Mouse (Mus musculus) forebrain, embryonic 10.5 days (tissue): ENCODE results near the gene Bnip1. TPM values are rescaled to one million over a fixed set of nuclear protein-coding genes. Genes with fewer than 3 reads are reported as not detected.

ENCODE experiments used
- DNase-seq: peaks from one replicate; pipeline ENCODE4 v3.0.0-alpha.2; 2017; ENCODE audit warnings: low spot score; ENCODE audit errors: extremely low spot score
- H3K27ac ChIP-seq: fragments of 300-500 bp; sonication (generic); 2 replicates; pipeline ENCODE4 v1.5.1; 2016; ENCODE audit warnings: mild to moderate bottlenecking
- H3K27me3 ChIP-seq: fragments of 300-500 bp; sonication (generic); 2 replicates; pipeline ENCODE4 v1.6.1; 2016; ENCODE audit warnings: mild to moderate bottlenecking; ENCODE audit not compliant: poor library complexity, severe bottlenecking
- H3K36me3 ChIP-seq: fragments of 300-500 bp; sonication (generic); replicated peaks from 2 replicates; pipeline ENCODE4 v1.6.1; 2016; ENCODE audit warnings: mild to moderate bottlenecking, moderate library complexity
- H3K4me1 ChIP-seq: fragments of 300-500 bp; sonication (generic); 2 replicates; pipeline ENCODE4 v1.6.1; 2016
- H3K4me3 ChIP-seq: fragments of 300-500 bp; sonication (generic); 2 replicates; pipeline ENCODE4 v1.5.1; 2016; ENCODE audit warnings: mild to moderate bottlenecking, moderate library complexity
- H3K9me3 ChIP-seq: fragments of 300-500 bp; sonication (generic); 2 replicates; pipeline ENCODE4 v1.6.1; 2016; ENCODE audit warnings: mild to moderate bottlenecking, moderate library complexity
- WGBS: fragments of 180-500 bp; shearing (Covaris S2); methylation state at CpG from one replicate; pipeline ENCODE4 v1.1.7; 2016; 5-methylcytosine and 5-hydroxymethylcytosine counted together
- polyA plus RNA-seq: library from polyadenylated mRNA; unstranded; fragments of >200 nt; fragmentation: Nextera tagmentation; extraction: Ambion mirVana; gene quantifications from 2 replicates; pipeline ENCODE4 v1.2.1, GENCODE M21; 2016

Bnip1 gene
- polyA plus RNA-seq, 1 experiment from 2014 or later: 51.5 TPM

DNA sequence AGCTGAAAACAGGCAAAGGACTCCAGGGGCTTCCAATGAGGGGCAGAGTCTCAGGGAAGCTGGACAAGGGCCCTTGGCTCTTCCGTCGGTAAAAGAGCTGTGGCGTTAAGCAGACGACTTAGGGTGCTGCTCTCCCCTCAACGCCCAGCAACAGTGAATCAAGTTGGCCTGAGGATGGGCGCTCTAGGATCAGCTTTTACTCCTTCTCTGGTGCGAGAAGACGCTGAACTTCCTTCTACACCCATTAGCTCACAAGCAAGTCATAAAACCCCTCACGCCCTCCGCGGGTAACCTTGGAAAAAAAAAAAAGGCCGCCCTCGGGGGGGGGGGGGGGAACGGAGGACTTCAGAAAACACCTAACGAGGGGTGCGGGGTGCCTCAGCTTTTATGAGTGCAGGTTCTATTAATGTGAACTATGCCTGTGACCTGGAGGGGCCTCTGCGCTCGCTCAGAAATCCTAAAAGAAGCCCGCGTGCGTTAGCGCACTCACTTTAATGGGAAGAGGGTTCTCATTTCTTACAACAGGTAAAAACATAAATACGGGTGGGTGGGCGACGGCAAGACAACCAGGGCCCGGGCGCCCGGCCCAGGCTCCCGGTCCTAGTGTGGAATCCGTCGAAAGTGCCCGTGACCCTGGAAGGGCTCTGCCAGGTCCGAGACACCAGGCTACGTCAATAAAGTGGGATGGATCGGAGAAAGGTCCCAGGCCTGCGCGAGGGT is 57.5 kb downstream of the Bnip1 start:
- no peaks in the 10 kb centered on the region for H3K36me3 ChIP-seq
- no peak for DNase-seq
- H3K27me3 ChIP-seq: peaks cover 100% of the 10 kb centered on the region
- 2% methylated on average over 37 of the region's 37 CpGs for WGBS
- H3K27ac ChIP-seq: no peak overlapping the region
- peaks cover 22% of the 10 kb centered on the region for H3K4me1 ChIP-seq
- no peaks in the 10 kb centered on the region for H3K9me3 ChIP-seq
- H3K4me3 ChIP-seq: no peak overlapping the region

- WGBS: under 1% methylated on average over 87 of the region's 87 CpGs
- H3K36me3 ChIP-seq: no peaks in the 10 kb centered on the region
- peaks cover 100% of the 10 kb centered on the region for H3K27me3 ChIP-seq
- peaks cover 22% of the 10 kb centered on the region for H3K4me1 ChIP-seq
- DNase-seq: peak; percentile 33
- no peak overlapping the region for H3K27ac ChIP-seq
- H3K4me3 ChIP-seq: peak overlapping the region; percentile 29
- H3K9me3 ChIP-seq: no peaks in the 10 kb centered on the region
Measured at GRCm38 (mm10) chr17:26838911-26839717, 58.2 kb downstream of the Bnip1 start.

DNA sequence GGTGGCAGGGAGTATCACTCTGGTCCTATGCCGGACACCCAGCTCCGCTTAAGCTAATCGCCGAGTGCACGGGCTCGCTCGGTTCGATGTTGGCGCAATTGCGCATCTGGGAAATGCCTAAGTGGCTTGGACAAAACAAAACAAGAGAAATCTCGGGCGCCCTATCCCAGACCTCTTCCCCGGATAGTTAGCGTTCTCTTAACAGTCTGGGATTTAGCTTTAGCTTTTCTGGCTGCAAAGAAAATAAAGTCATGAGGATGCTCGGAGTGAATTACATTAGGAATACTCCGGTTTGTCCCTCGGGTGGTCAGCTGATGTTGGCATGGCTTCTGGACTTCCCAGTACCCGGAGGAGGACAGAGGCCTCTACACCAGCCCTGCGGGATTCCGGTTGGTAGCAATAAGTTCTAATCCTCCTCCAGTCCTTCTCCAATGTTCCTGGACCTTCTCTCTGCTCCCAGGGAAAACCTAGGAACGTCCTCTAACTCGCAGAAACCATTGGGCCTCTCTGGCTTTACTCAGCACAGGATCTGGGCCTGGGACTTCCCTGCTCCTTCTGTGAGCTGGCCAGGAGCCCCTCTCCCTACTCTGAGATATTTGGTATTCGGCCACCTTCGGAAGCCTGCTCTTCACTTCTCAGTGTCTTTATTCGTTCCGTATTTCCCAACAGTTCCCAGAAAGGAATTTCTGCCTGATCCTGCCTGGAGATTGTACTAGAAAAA is 59.0 kb downstream of the Bnip1 start:
- H3K4me3 ChIP-seq: peak overlapping the region; percentile 29
- no peak for DNase-seq
- WGBS: 1% methylated on average over 26 of the region's 26 CpGs

DNA sequence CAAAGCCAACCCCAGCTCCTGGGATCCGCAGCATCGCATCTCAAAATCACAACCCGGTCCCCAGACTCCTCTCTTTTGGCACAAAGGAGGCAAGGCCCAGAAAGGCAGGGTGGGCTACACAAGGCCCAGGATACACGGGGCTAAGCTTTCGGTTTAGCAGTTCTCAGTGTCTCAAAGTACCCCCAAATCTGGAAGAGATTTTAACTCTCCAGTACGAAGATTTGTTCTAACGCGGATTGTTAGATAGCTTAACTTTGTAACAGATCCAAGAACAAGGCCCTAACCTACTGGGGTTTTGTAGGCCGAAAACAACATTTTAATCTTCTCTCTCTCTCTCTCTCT is 59.5 kb downstream of the Bnip1 start:
- Histone ChIP-seq H3K4me3 (no peak overlapping the region), H3K9me3 (no peaks in the 10 kb centered on the region), H3K4me1 (peaks cover 27% of the 10 kb centered on the region), H3K27me3 (peaks cover 100% of the 10 kb centered on the region), H3K36me3 (no peaks in the 10 kb centered on the region), H3K27ac (no peak overlapping the region)
- no peak for DNase-seq
- WGBS: under 1% methylated on average over 9 of the region's 9 CpGs

More for the DNA sequence above, 59.0 kb downstream of the Bnip1 start:
- Histone ChIP-seq H3K27ac (no peak overlapping the region), H3K36me3 (no peaks in the 10 kb centered on the region), H3K27me3 (peaks cover 100% of the 10 kb centered on the region), H3K4me1 (peaks cover 27% of the 10 kb centered on the region), H3K9me3 (no peaks in the 10 kb centered on the region)

DNA sequence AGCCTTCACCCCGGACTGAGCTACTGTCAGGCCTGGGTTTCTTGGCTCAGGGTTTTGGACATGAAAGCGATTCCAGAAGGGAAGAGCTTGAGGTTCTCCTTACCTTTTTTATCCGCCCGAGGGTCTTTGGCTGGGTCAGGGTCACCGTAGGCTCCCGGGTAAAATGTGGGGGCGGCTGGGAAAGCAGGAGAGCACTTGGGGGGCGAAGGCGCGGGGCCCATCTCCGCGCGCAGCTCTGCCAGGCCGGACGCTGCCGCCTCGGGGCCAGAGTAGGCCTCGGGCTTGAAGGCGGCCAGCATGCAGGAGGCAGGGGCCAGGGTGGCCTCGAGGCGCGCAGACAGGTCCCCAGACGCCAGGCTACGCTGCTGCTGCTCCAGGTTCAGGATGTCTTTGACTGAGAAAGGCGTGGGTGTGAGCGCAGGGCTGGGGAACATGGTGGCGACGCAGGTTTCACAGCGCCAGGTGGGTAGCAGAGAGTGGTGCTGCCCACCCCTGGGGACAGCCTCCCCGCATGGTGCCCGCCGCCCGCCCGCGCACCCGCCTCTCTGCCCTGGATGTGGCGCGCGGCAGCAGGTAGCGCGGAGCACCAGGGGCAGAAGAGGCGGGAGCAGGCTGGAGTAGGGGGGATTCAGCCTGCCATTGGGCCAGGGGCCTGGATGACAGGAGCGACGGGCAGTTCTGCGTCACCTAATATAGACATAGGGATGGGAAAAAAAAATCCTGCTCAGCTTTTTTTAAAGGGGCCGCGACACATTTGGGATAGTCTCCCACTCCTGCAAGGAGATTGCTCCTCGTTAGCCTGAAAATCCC is 60.3 kb downstream of the Bnip1 start:
- DNase-seq: peak; percentile 23
- H3K9me3 ChIP-seq: no peaks in the 10 kb centered on the region
- H3K27me3 ChIP-seq: peaks cover 100% of the 10 kb centered on the region
- H3K4me3 ChIP-seq: peak overlapping the region; percentile 22
- H3K4me1 ChIP-seq: peaks cover 24% of the 10 kb centered on the region
- WGBS: under 1% methylated on average over 48 of the region's 48 CpGs
- no peaks in the 10 kb centered on the region for H3K36me3 ChIP-seq
- no peak overlapping the region for H3K27ac ChIP-seq

DNA sequence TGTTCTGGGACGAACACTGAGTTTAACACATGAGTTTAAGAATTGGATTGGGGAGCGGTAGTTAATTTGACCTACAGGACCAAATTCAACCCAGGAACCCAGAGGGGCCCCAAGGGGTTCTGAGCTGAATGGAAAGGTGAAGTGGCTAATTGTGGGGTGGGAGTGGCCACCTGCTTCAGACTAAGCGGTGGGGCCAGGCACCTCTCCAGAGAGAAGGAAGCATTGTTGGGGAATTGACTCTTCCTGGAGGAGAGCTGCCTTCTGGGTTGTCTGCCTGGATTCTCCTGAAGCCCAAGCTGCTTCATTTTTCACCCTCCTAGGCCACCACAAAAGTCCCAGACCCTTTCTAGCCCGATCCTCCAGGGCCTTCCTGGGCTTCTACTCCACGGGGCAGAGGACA is 61.1 kb downstream of the Bnip1 start:
- Histone ChIP-seq H3K27ac (no peak overlapping the region), H3K4me1 (peaks cover 23% of the 10 kb centered on the region), H3K27me3 (peaks cover 100% of the 10 kb centered on the region), H3K9me3 (no peaks in the 10 kb centered on the region), H3K4me3 (no peak overlapping the region), H3K36me3 (no peaks in the 10 kb centered on the region)
- 1% methylated on average over 5 of the region's 5 CpGs for WGBS
- DNase-seq: peak; percentile 19

Other genes with a start within 250 kb of the Bnip1 start
- gene Ergic1, start 219.6 kb upstream of the Bnip1 start, polyA plus RNA-seq: 116 and 127 TPM in 2 replicates
- 22.0 and 24.4 TPM in 2 replicates for gene Dusp1, start 218.9 kb upstream of the Bnip1 start, polyA plus RNA-seq
- gene Atp6v0e, start 117.8 kb upstream of the Bnip1 start, polyA plus RNA-seq: 104 and 109 TPM in 2 replicates
- gene Crebrf, start 65.4 kb upstream of the Bnip1 start, polyA plus RNA-seq: 1.7 and 2.5 TPM in 2 replicates
- not detected in 2 replicates for gene Nkx2-5, start 63.9 kb downstream of the Bnip1 start, polyA plus RNA-seq
- gene Kifc5b, start 136.0 kb downstream of the Bnip1 start, polyA plus RNA-seq: 11.7 and 12.5 TPM in 2 replicates
- gene Phf1, start 152.0 kb downstream of the Bnip1 start, polyA plus RNA-seq: 2.8 and 2.9 TPM in 2 replicates
- 180 and 184 TPM in 2 replicates for gene Cuta, start 158.5 kb downstream of the Bnip1 start, polyA plus RNA-seq
- gene Syngap1, start 160.2 kb downstream of the Bnip1 start, polyA plus RNA-seq: 1.5 and 1.9 TPM in 2 replicates
- gene Zbtb9, start 192.1 kb downstream of the Bnip1 start, polyA plus RNA-seq: 17.5 and 20.1 TPM in 2 replicates
- 3.1 and 3.4 TPM in 2 replicates for gene Bak1, start 247.9 kb downstream of the Bnip1 start, polyA plus RNA-seq